Mouse (Mus musculus) cortical plate, adult 2 months (tissue): ENCODE results near the gene Etv6. TPM values are rescaled to one million over a fixed set of nuclear protein-coding genes. Genes with fewer than 3 reads are reported as not detected.

Experiments
- H3K27ac ChIP-seq: fragments of 200-500 bp; 2 replicates; pipeline ENCODE4 v1.5.1; 2012; ENCODE audit warnings: low read length, control low read depth, inconsistent platforms; ENCODE audit not compliant: insufficient read depth
- H3K4me1 ChIP-seq: fragments of 200-500 bp; 2 replicates; pipeline ENCODE4 v1.6.1; 2011; ENCODE audit warnings: low read length; ENCODE audit not compliant: control insufficient read depth, insufficient read depth
- H3K4me3 ChIP-seq: fragments of 200-500 bp; 2 replicates; pipeline ENCODE4 v1.5.1; 2011; ENCODE audit warnings: mild to moderate bottlenecking, low read length, control low read depth; ENCODE audit not compliant: insufficient read depth
- CTCF ChIP-seq: fragments of 200-500 bp; IDR thresholded peaks from 2 replicates; pipeline ENCODE4 v1.5.1; 2011; ENCODE audit warnings: mild to moderate bottlenecking, control low read depth, low read length; ENCODE audit not compliant: insufficient read depth; ENCODE audit errors: extremely low read depth
- POLR2A ChIP-seq: fragments of 200-500 bp; IDR thresholded peaks from 2 replicates; pipeline ENCODE4 v1.6.1; 2011; ENCODE audit warnings: mild to moderate bottlenecking, low read length, control low read depth; ENCODE audit not compliant: insufficient read depth; ENCODE audit errors: extremely low read depth
- polyA plus RNA-seq: library from polyadenylated mRNA; depleted of rRNA; stranded (reverse); fragments of >200 nt; gene quantifications from 2 replicates; pipeline ENCODE4 v1.2.3, GENCODE M21; 2012

The Etv6 gene
- polyA plus RNA-seq, 1 experiment: 13.0 TPM

GRCm38 (mm10) chr6:134127996-134128395 is 92.5 kb downstream of the Etv6 start:
- Histone ChIP-seq H3K4me1 (no peaks in the 10 kb centered on the region), H3K4me3 (no peak overlapping the region), H3K27ac (no peak overlapping the region)
- TF ChIP-seq POLR2A (no peak), CTCF (no peak)

DNA sequence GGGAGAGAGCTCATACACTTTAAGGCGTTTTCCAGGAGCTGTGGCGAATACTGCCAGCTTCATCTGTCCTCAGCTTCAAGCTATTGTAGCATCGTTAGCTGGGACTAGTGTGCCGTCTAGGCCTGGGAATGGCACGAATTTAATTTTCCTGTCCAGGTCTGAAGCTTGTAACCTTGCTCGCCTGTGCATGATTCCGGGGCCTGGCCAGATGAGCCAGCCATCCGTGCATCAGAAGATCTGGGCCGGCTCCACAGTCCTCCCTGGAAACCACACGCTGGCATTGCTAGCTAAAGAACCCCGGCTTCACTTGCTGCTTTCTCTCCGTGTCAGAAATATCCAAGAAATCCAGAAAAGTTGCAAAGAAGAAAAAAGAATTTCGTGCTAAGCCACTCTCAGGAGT is 93.1 kb downstream of the Etv6 start:
- Histone ChIP-seq H3K4me1 (no peaks in the 10 kb centered on the region), H3K27ac (no peak overlapping the region), H3K4me3 (no peak overlapping the region)
- TF ChIP-seq POLR2A: no peak
- TF ChIP-seq CTCF: no peak

DNA sequence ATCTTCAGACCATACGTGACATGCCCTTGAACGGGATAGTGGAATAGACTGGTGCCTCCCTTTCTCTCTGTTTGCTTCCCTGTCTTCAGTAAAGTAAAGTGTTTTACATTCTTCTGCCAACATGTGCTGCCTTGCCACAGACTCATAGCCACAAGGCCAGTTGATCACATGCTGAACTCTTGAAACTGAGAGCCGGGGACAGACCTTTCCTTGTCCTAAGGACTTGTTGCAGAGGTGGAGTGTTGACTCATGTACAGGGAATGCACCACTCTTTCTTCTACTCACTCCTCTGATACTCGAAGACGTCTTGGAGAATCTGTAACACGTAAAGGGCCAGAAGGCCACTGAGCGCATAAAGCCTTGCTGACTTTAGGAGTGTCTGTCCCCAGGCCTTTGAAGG is 94.3 kb downstream of the Etv6 start:
- no peak overlapping the region for H3K27ac ChIP-seq

GRCm38 (mm10) chr6:134130816-134131215 is 95.3 kb downstream of the Etv6 start:
- no peak for TF ChIP-seq CTCF
- no peak for TF ChIP-seq POLR2A
- Histone ChIP-seq H3K4me3 (no peak overlapping the region), H3K4me1 (no peaks in the 10 kb centered on the region), H3K27ac (no peak overlapping the region)

More for the DNA sequence above, 94.3 kb downstream of the Etv6 start:
- TF ChIP-seq POLR2A (no peak), CTCF (no peak)
- Histone ChIP-seq H3K4me1 (no peaks in the 10 kb centered on the region), H3K4me3 (no peak overlapping the region)

GRCm38 (mm10) chr6:134131601-134132000 is 96.1 kb downstream of the Etv6 start:
- no peak overlapping the region for H3K27ac ChIP-seq
- no peaks in the 10 kb centered on the region for H3K4me1 ChIP-seq
- H3K4me3 ChIP-seq: no peak overlapping the region
- TF ChIP-seq CTCF (no peak), POLR2A (no peak)

DNA sequence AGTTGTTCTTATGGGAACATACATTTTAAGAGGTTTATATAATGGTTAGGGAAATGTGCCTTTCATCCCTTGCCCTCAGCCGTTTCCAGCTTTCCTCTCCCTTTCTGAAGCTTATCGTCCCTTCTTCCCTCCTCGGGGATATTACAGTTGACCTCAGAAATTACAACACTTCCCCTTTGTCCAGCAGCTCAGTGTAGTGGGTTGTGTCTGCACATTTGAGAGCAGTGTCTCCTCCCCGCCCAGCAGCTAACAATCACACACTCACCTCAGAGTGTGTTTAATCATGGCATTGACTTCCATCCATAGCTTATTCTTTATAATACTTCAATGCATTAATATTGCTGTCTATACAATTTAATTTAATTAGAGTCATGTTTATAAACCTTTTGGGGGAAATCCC is 98.3 kb downstream of the Etv6 start:
- H3K4me1 ChIP-seq: no peaks in the 10 kb centered on the region
- TF ChIP-seq POLR2A (no peak), CTCF (no peak)
- H3K27ac ChIP-seq: no peak overlapping the region
- no peak overlapping the region for H3K4me3 ChIP-seq

- no peak for TF ChIP-seq CTCF
- no peak for TF ChIP-seq POLR2A
- Histone ChIP-seq H3K27ac (no peak overlapping the region), H3K4me1 (no peaks in the 10 kb centered on the region)
These were observed 99.4 kb downstream of the Etv6 start for GRCm38 (mm10) chr6:134134821-134135323.

DNA sequence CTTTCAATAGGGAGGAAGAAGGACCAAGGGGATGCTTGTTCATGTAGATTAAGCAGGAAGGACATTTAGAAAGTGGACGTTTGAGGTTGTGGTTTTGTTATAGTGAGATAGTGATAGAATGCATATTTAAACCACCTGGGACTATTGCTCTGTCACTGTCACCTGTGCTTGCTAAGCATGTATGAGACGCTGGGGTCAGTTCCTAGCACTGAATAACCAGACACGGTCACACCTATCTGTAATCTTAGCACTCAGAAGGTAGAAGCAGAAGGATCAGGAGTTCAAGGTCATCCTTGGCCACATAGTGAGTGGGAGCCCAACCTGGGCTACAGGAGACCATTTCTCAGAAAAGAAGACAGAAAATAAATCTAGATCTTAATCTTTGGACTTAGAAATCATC is 100.8 kb downstream of the Etv6 start:
- Histone ChIP-seq H3K27ac (no peak overlapping the region), H3K4me1 (peaks cover under 1% of the 10 kb centered on the region; the same call in 1 of the 2 replicates), H3K4me3 (no peak overlapping the region)
- TF ChIP-seq CTCF: no peak
- TF ChIP-seq POLR2A: no peak

More at GRCm38 (mm10) chr6:134134821-134135323, 99.4 kb downstream of the Etv6 start:
- H3K4me3 ChIP-seq: no peak overlapping the region

- peaks cover 2% of the 10 kb centered on the region; the same call in 1 of the 2 replicates for H3K4me1 ChIP-seq
- no peak overlapping the region for H3K27ac ChIP-seq
- no peak overlapping the region for H3K4me3 ChIP-seq
- no peak for TF ChIP-seq POLR2A
- TF ChIP-seq CTCF: no peak
These were observed 103.9 kb downstream of the Etv6 start for GRCm38 (mm10) chr6:134139359-134139758.

- Histone ChIP-seq H3K4me1 (peaks cover 2% of the 10 kb centered on the region; the same call in 1 of the 2 replicates), H3K4me3 (no peak overlapping the region), H3K27ac (peak overlapping the region; percentile 30; the same call in 1 of the 2 replicates)
- TF ChIP-seq CTCF (no peak), POLR2A (no peak)
These were observed 105.5 kb downstream of the Etv6 start for GRCm38 (mm10) chr6:134140718-134141615.
